ENCODE assay signal across 36 mouse cellular contexts in genomic region chr3:87337899-87338298, GRCm38 (mm10). TPM values are rescaled to one million over a fixed set of nuclear protein-coding genes. Genes with fewer than 3 reads are reported as not detected.
DNase-seq lines count a peak whose midpoint lies in the region; TF ChIP-seq lines count a peak whose summit lies in the region.
"Had no signal": no experiment of that assay in that cellular context is flagged by ENCODE, and none has a peak within 500 bp of the region (broad histone marks: within the 10 kb centered on the region; RNA-seq: fewer than 3 reads in every experiment).

No protein-coding gene starts in this region.

- TF ChIP-seq EP300 in heart, adult 2 months (IDR thresholded peaks at IDR 0.05; ENCODE audit: insufficient read depth, low read depth, low read length) = no peak

- no peak overlapping the region for H3K9ac ChIP-seq in heart, adult 2 months (ENCODE audit: low read depth, low read length)
- H3K9ac ChIP-seq: embryonic facial prominence, embryonic 15.5 days; forebrain, embryonic 12.5 days; forebrain, postnatal 0 days; heart, embryonic 13.5 days; hindbrain, embryonic 15.5 days; limb, embryonic 15.5 days; liver, embryonic 14.5 days; lung, embryonic 14.5 days; midbrain, embryonic 12.5 days; neural tube, embryonic 13.5 days had no signal

- TF ChIP-seq CTCF in heart, adult 2 months (IDR thresholded peaks at IDR 0.05) = no peak

- H3K36me3 ChIP-seq in heart, adult 2 months (ENCODE audit: control insufficient read depth, insufficient read depth, low read length) = no peaks in the 10 kb centered on the region
- no peaks in the 10 kb centered on the region for H3K36me3 ChIP-seq in heart, embryonic 10.5 days
- H3K36me3 ChIP-seq in hindbrain, embryonic 10.5 days = no peaks in the 10 kb centered on the region
- H3K36me3 ChIP-seq: embryonic facial prominence, embryonic 10.5 days; embryonic facial prominence, embryonic 15.5 days; forebrain, embryonic 12.5 days; heart, embryonic 13.5 days; hindbrain, embryonic 15.5 days; limb, embryonic 10.5 days; limb, embryonic 15.5 days; midbrain, embryonic 12.5 days; neural tube, embryonic 13.5 days had no signal

- DNase-seq in heart, adult 2 months = peak in 1 of 2 experiments; percentile 19
- DNase-seq in heart, embryonic 10.5 days (ENCODE audit: low spot score) = no peak
- DNase-seq in lung, postnatal 36 days = peak; percentile 21
- no peak for DNase-seq in lung, postnatal 10 days
- DNase-seq in heart, postnatal 4 days = peak; percentile 7
- DNase-seq in skeletal muscle tissue, adult 2 months (ENCODE audit: low read depth, low spot score) = peak; percentile 18
- DNase-seq in left cerebral cortex, adult 18-20 months (ENCODE audit: low spot score in 2 of 2) = no peak
- DNase-seq in hindbrain, embryonic 10.5 days (ENCODE audit: low spot score) = no peak
- DNase-seq: adrenal gland, postnatal 14 days; cerebellum, adult 11-12 months; cerebellum, postnatal 10 days; forebrain, postnatal 0 days; gastrocnemius, postnatal 14 days; kidney, adult 11 months; kidney, postnatal 14 days; lung, embryonic 14.5 days; right cerebral cortex, postnatal 4 days; thymus, postnatal 4 days had no signal

- no peaks in the 10 kb centered on the region for H3K9me3 ChIP-seq in heart, embryonic 10.5 days
- H3K9me3 ChIP-seq in hindbrain, embryonic 10.5 days = no peaks in the 10 kb centered on the region
- H3K9me3 ChIP-seq: embryonic facial prominence, embryonic 10.5 days; embryonic facial prominence, embryonic 15.5 days; forebrain, embryonic 12.5 days; heart, embryonic 13.5 days; hindbrain, embryonic 15.5 days; limb, embryonic 10.5 days; limb, embryonic 15.5 days; midbrain, embryonic 12.5 days; neural tube, embryonic 13.5 days had no signal

- 57% methylated on average over 5 of the region's 5 CpGs for WGBS in heart, adult 2 months
- 75% methylated on average over 5 of the region's 5 CpGs for WGBS in heart, embryonic 10.5 days
- WGBS in hindbrain, embryonic 10.5 days = 92% methylated on average over 5 of the region's 5 CpGs

- peak overlapping the region; percentile 34; the same call in 1 of the 2 replicates for H3K27ac ChIP-seq in heart, adult 2 months
- no peak overlapping the region for H3K27ac ChIP-seq in heart, embryonic 10.5 days
- no peak overlapping the region for H3K27ac ChIP-seq in hindbrain, embryonic 10.5 days
- H3K27ac ChIP-seq: embryonic facial prominence, embryonic 10.5 days; embryonic facial prominence, embryonic 15.5 days; forebrain, embryonic 12.5 days; heart, embryonic 13.5 days; hindbrain, embryonic 15.5 days; layer of hippocampus, adult 2 months; limb, embryonic 10.5 days; limb, embryonic 15.5 days; liver, embryonic 14.5 days; midbrain, embryonic 12.5 days; neural tube, embryonic 13.5 days had no signal

- no peak overlapping the region for H3K4me3 ChIP-seq in heart, adult 2 months
- H3K4me3 ChIP-seq in heart, embryonic 10.5 days = no peak overlapping the region
- no peak overlapping the region for H3K4me3 ChIP-seq in hindbrain, embryonic 10.5 days
- H3K4me3 ChIP-seq: embryonic facial prominence, embryonic 10.5 days; embryonic facial prominence, embryonic 15.5 days; forebrain, embryonic 12.5 days; heart, embryonic 13.5 days; hindbrain, embryonic 15.5 days; layer of hippocampus, adult 2 months; limb, embryonic 10.5 days; limb, embryonic 15.5 days; midbrain, embryonic 12.5 days; neural tube, embryonic 13.5 days had no signal

- intact Hi-C loops in heart, adult 2 months (cut with DNase I) = no loop called here

- no peak for TF ChIP-seq POLR2A in heart, adult 2 months (IDR thresholded peaks at IDR 0.05; ENCODE audit: insufficient read depth, low read depth, low read length)

- no peaks in the 10 kb centered on the region for H3K4me1 ChIP-seq in heart, adult 2 months (ENCODE audit: control insufficient read depth, insufficient read depth, low read length)
- no peaks in the 10 kb centered on the region for H3K4me1 ChIP-seq in heart, embryonic 10.5 days
- no peaks in the 10 kb centered on the region for H3K4me1 ChIP-seq in hindbrain, embryonic 10.5 days (replicated peaks)
- H3K4me1 ChIP-seq: embryonic facial prominence, embryonic 10.5 days; embryonic facial prominence, embryonic 15.5 days; forebrain, embryonic 12.5 days; heart, embryonic 13.5 days; hindbrain, embryonic 15.5 days; limb, embryonic 10.5 days; limb, embryonic 15.5 days; midbrain, embryonic 12.5 days; neural tube, embryonic 13.5 days had no signal

- H3K27me3 ChIP-seq in heart, adult 2 months (ENCODE audit: control insufficient read depth, insufficient read depth, low read length) = no peaks in the 10 kb centered on the region
- peaks cover 4% of the 10 kb centered on the region; the same call in 1 of the 2 replicates for H3K27me3 ChIP-seq in heart, embryonic 10.5 days (ENCODE audit: insufficient read depth, poor library complexity, severe bottlenecking)
- H3K27me3 ChIP-seq in hindbrain, embryonic 10.5 days (ENCODE audit: insufficient read depth, poor library complexity, severe bottlenecking) = no peaks in the 10 kb centered on the region
- H3K27me3 ChIP-seq: embryonic facial prominence, embryonic 15.5 days; forebrain, embryonic 12.5 days; heart, embryonic 13.5 days; hindbrain, embryonic 15.5 days; limb, embryonic 15.5 days; midbrain, embryonic 12.5 days; neural tube, embryonic 13.5 days had no signal

- no peaks in the 10 kb centered on the region for H3K79me2 ChIP-seq in heart, adult 2 months (replicated peaks; ENCODE audit: control insufficient read depth, insufficient read depth, low read length)

RNA-seq across cellular contexts. Expression of gene Cd5l, which starts 19.8 kb away (rescaled TPM):
- 1 to 10 TPM in 1 of 2 experiments, under 1 TPM in 1; 0.18 to 1.3 TPM for total RNA-seq in heart, adult 2 months (2021)
- polyA plus RNA-seq in heart, adult 2 months (2012; rRNA removed) = 0.44 and 0.59 TPM in 2 replicates
- polyA plus RNA-seq in heart, embryonic 10.5 days (2016; fragmentation: Nextera tagmentation; extraction: Ambion mirVana) = not detected in 2 replicates
- total RNA-seq in heart, postnatal 4 days (2021) = under 1 TPM in 1 of 2 experiments, not detected in 1; 0.14 TPM
- total RNA-seq in left cerebral cortex, adult 18-20 months (2021) = not detected
- 0.07 and 0.21 TPM in 2 replicates for polyA plus RNA-seq in hindbrain, embryonic 10.5 days (2016; fragmentation: Nextera tagmentation; extraction: Ambion mirVana)
- total RNA-seq: forebrain, postnatal 0 days; gastrocnemius, postnatal 14 days; layer of hippocampus, adult 2 months; layer of hippocampus, postnatal 25 days; left cerebral cortex, postnatal 10 days; MEL; midbrain, postnatal 0 days had no signal
- polyA plus RNA-seq: cortical plate, adult 2 months; embryonic facial prominence, embryonic 10.5 days; forebrain, embryonic 12.5 days; forebrain, postnatal 0 days; heart, embryonic 13.5 days; kidney, embryonic 14.5 days; limb, embryonic 10.5 days; midbrain, postnatal 0 days; neural tube, embryonic 13.5 days; Patski had no signal

RNA-seq across cellular contexts. Expression of gene Fcrl1, which starts 38.3 kb away (rescaled TPM):
- total RNA-seq in heart, adult 2 months (2021) = under 1 TPM in 1 of 2 experiments, not detected in 1; 0.45 TPM
- 0.41 and 0.78 TPM in 2 replicates for polyA plus RNA-seq in heart, adult 2 months (2012; rRNA removed)
- polyA plus RNA-seq in heart, embryonic 10.5 days (2016; fragmentation: Nextera tagmentation; extraction: Ambion mirVana) = not detected in 2 replicates
- total RNA-seq in heart, postnatal 4 days (2021) = not detected
- total RNA-seq in left cerebral cortex, adult 18-20 months (2021) = under 1 TPM; 0.26 to 0.30 TPM
- 0.14 TPM in 1 of 2 replicates, not detected in the other for polyA plus RNA-seq in hindbrain, embryonic 10.5 days (2016; fragmentation: Nextera tagmentation; extraction: Ambion mirVana)
- total RNA-seq: forebrain, postnatal 0 days; gastrocnemius, postnatal 14 days; MEL; midbrain, postnatal 0 days had no signal
- polyA plus RNA-seq: embryonic facial prominence, embryonic 10.5 days; forebrain, embryonic 12.5 days; limb, embryonic 10.5 days; lung, embryonic 14.5 days; neural tube, embryonic 13.5 days had no signal

Comparison
In these comparisons a context has a peak if more than half of its experiments do, and no peak if none do; other contexts are left out.
1. DNase-seq: peak in lung, postnatal 36 days (single experiment), heart, postnatal 4 days (single experiment) and skeletal muscle tissue, adult 2 months (single experiment); none in heart, embryonic 10.5 days (single experiment), lung, postnatal 10 days (single experiment), left cerebral cortex, adult 18-20 months (0 of 2) and hindbrain, embryonic 10.5 days (single experiment).